Mouse (Mus musculus) T-cell, adult 66 days (primary cell): ENCODE data around the gene Sirt1. TPM values are rescaled to one million over a fixed set of nuclear protein-coding genes. Genes with fewer than 3 reads are reported as not detected.

Experiments used
- total RNA-seq, 2 experiments: library from RNA; stranded (reverse); gene quantifications; 3 replicates in 1 of 2; 4 replicates in 1 of 2; pipeline ENCODE4 v1.2.4; 2023

Gene Sirt1
- total RNA-seq, result 10 to 100 TPM; 42.5 to 63.1 TPM

GRCm38 (mm10) chr10:63381498-63382280, at the start of gene Sirt1:
Gene Sirt1, minus strand, starts transcription at chr10:63381704.

GRCm38 (mm10) chr10:63429785-63430305, 48.3 kb upstream of the Sirt1 start, which contains the start of gene Ctnna3:
Gene Ctnna3, plus strand, starts transcription at chr10:63430098.

GRCm38 (mm10) chr10:63421739-63422735, 40.5 kb upstream of the Sirt1 start, which contains the start of gene Gm7075:
Gene Gm7075, minus strand, starts transcription at chr10:63421789.

GRCm38 (mm10) chr10:63382372-63383279, 1.1 kb upstream of the Sirt1 start, which contains the start of gene Dnajc12:
Gene Dnajc12, plus strand, starts transcription at chr10:63382443.

Other genes starting within 250 kb of the Sirt1 start
- not detected for gene Mypn, start 177.8 kb downstream of the Sirt1 start, total RNA-seq
- gene Herc4, start 137.9 kb downstream of the Sirt1 start, total RNA-seq, result 100 to 1,000 TPM; 146 to 162 TPM
- 1 to 10 TPM; 2.6 to 3.8 TPM for gene Dnajc12, start 739 bp upstream of the Sirt1 start, total RNA-seq
- gene Gm7075, start 40.1 kb upstream of the Sirt1 start, total RNA-seq, result not detected
- not detected for gene Ctnna3, start 48.4 kb upstream of the Sirt1 start, total RNA-seq